Mouse (Mus musculus) neural tube, embryonic 15.5 days (tissue): Measurements from ENCODE around the gene Lrrc75a. TPM values are rescaled to one million over a fixed set of nuclear protein-coding genes. Genes with fewer than 3 reads are reported as not detected.

Experiments used
- ATAC-seq: fragments of 200-750 bp; cut with Nextera tagmentation; 2 replicates; pipeline ENCODE4 v1.8.0; 2017; ENCODE audit warnings: mild to moderate bottlenecking, moderate TSS enrichment, moderate library complexity; ENCODE audit not compliant: low FRiP score
- H3K27ac ChIP-seq: fragments of 300-500 bp; sonication (generic); replicated peaks from 2 replicates; pipeline ENCODE4 v1.5.1; 2015; ENCODE audit warnings: mild to moderate bottlenecking, inconsistent platforms
- H3K27me3 ChIP-seq: fragments of 300-500 bp; sonication (generic); replicated peaks from 2 replicates; pipeline ENCODE4 v1.6.1; 2015; ENCODE audit warnings: inconsistent platforms
- H3K36me3 ChIP-seq: fragments of 300-500 bp; sonication (generic); 2 replicates; pipeline ENCODE4 v1.6.1; 2015; ENCODE audit warnings: inconsistent platforms
- H3K4me1 ChIP-seq: fragments of 300-500 bp; sonication (generic); 2 replicates; pipeline ENCODE4 v1.6.1; 2015; ENCODE audit warnings: inconsistent platforms
- H3K4me2 ChIP-seq: fragments of 300-500 bp; sonication (generic); 2 replicates; pipeline ENCODE4 v1.6.1; 2015; ENCODE audit warnings: inconsistent platforms, mild to moderate bottlenecking, moderate library complexity
- H3K4me3 ChIP-seq: fragments of 300-500 bp; sonication (generic); replicated peaks from 2 replicates; pipeline ENCODE4 v1.5.1; 2015; ENCODE audit warnings: mild to moderate bottlenecking, inconsistent platforms
- H3K9ac ChIP-seq: fragments of 300-500 bp; sonication (generic); replicated peaks from 2 replicates; pipeline ENCODE4 v1.6.1; 2015; ENCODE audit warnings: mild to moderate bottlenecking, inconsistent platforms
- H3K9me3 ChIP-seq: fragments of 300-500 bp; sonication (generic); replicated peaks from 2 replicates; pipeline ENCODE4 v1.6.1; 2016; ENCODE audit warnings: inconsistent platforms
- WGBS: fragments of 180-500 bp; shearing (Covaris S2); methylation state at CpG from one replicate; pipeline ENCODE4 v1.1.7; 2015; ENCODE audit warnings: mixed read lengths; 5-methylcytosine and 5-hydroxymethylcytosine counted together
- polyA plus RNA-seq: library from polyadenylated mRNA; unstranded; fragments of >200 nt; fragmentation: Nextera tagmentation; extraction: Ambion mirVana; gene quantifications from 2 replicates; pipeline ENCODE4 v1.2.1, GENCODE M21; 2015

The Lrrc75a gene
- polyA plus RNA-seq, 1 experiment from 2014 or later = 8.2 TPM

GRCm38 (mm10) chr11:62644602-62645336, 3.6 kb downstream of the Lrrc75a start:
- no peak for ATAC-seq
- H3K36me3 ChIP-seq = no peaks in the 10 kb centered on the region
- H3K4me3 ChIP-seq = no peak overlapping the region
- H3K27me3 ChIP-seq = no peaks in the 10 kb centered on the region
- 96% methylated on average over 5 of the region's 5 CpGs for WGBS
- no peak overlapping the region for H3K4me2 ChIP-seq
- H3K27ac ChIP-seq = no peak overlapping the region
- peaks cover 68% of the 10 kb centered on the region for H3K4me1 ChIP-seq
- no peak overlapping the region for H3K9ac ChIP-seq
- no peaks in the 10 kb centered on the region for H3K9me3 ChIP-seq

DNA sequence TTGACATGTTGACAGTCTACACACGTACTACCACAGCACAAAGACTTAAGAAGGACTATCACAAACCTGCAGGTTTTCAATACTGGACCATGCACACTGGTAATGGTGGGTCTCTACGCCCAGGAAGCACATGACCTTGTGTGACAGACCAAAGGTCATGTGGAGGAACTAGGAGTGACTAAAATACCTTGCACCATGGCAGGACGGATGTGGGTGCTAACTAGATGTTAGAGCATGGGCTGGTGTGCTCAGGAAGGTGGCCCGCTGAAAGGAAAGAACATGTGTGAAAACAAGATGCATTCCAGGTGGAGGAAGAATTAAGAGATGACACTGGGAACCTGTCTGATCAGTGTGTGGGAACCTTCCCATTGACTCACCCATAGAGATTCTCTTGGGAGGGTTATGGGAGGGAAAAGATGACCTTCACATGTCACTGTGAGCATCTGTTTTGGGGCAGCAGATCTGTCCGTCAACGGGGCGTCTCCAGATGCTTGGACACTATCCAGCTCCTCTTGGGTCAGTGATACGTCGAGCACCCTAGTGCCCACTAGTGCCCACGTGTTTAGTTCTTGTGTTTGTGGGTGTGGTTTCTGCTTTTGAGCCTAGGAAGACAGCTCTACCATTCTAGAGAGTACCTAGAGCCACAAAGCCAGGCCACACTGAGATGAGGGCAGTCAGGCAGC, 4.5 kb downstream of the Lrrc75a start:
- H3K27me3 ChIP-seq = no peaks in the 10 kb centered on the region
- H3K9ac ChIP-seq = no peak overlapping the region
- no peaks in the 10 kb centered on the region for H3K36me3 ChIP-seq
- 0 out of 2 replicates have a peak overlapping the region, but pooled peaks have one; percentile 49 for H3K27ac ChIP-seq
- no peaks in the 10 kb centered on the region for H3K9me3 ChIP-seq
- ATAC-seq = no peak
- H3K4me2 ChIP-seq = no peak overlapping the region
- 86% methylated on average over 10 of the region's 10 CpGs for WGBS
- H3K4me3 ChIP-seq = no peak overlapping the region
- peaks cover 61% of the 10 kb centered on the region for H3K4me1 ChIP-seq

DNA sequence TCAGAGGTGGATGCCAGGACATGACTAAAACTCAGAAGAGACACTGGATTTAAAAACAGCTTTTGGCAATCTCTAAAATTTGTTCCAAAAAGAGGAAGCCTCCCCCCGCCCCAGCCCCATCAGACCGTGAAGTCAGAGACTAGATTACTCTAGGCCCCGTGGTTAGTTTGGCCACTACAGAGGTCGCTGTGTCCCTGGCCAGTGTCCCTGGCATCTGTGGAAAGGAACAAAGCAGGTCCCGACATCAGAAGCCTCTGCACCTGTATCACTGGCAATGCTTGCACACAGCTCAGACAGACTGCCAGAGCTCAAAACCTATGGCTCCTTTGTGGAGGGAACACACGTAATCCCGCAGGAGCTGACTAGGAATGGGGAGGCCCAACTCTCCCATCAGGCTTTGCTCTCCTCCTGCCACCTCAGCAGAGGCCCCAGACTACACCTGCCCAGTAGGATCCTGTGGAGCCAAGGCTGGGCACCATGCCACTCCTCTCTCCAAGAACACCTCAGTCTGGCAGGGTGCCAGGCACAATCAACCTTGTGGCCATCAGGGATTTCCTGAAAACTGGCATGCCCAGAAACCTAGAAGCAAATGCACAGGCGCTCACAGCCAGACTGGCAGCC, 5.2 kb downstream of the Lrrc75a start:
- Histone ChIP-seq H3K4me1 (peaks cover 59% of the 10 kb centered on the region), H3K9me3 (no peaks in the 10 kb centered on the region), H3K9ac (no peak overlapping the region), H3K4me3 (no peak overlapping the region), H3K27ac (0 out of 2 replicates have a peak overlapping the region, but pooled peaks have one; percentile 49), H3K4me2 (no peak overlapping the region), H3K36me3 (no peaks in the 10 kb centered on the region), H3K27me3 (no peaks in the 10 kb centered on the region)
- ATAC-seq = no peak
- 70% methylated on average over 8 of the region's 8 CpGs for WGBS

DNA sequence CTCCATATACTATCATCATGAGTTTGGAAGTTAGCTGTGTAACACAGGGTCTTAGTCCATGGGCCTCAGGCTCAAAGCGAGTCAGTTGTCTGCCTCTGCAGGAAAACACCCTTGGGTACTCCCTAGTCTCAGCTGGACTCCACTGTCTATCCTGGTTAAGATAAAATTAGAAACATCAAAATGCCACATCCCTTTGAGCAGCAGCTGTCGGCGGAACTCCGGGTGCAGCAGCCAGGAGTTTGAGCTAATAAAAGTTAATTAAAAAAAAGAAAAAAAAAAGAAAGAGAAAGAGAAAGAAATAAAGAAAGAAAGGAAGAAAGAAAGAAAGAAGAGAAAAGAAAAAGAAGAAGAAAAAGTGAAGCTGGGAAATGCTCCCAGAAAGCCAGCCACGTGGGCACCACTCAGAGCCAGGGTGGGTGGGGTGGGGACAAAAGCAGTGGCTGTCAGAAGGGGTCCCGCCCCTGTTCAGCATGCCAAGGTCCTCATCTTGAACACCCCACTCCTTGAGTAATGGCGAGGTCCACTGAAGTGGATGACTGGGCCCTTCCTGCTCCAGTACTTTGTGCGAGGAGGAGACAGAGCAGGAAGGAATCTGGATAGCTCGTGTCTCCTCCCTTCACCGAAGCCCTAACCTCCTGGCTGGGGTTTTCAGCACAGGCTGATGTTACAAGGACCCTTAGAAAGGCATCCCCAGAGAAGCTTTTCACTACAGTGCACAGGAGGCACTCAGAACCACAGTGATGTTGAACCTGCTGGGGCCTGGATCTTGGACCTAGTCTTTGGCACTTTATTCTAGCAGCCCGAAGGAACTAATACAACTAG, 6.1 kb downstream of the Lrrc75a start:
- Histone ChIP-seq H3K27me3 (no peaks in the 10 kb centered on the region), H3K36me3 (no peaks in the 10 kb centered on the region), H3K4me1 (peaks cover 52% of the 10 kb centered on the region), H3K4me2 (no peak overlapping the region), H3K27ac (no peak overlapping the region), H3K4me3 (no peak overlapping the region), H3K9me3 (no peaks in the 10 kb centered on the region), H3K9ac (no peak overlapping the region)
- WGBS = 47% methylated on average over 11 of the region's 11 CpGs
- no peak for ATAC-seq

DNA sequence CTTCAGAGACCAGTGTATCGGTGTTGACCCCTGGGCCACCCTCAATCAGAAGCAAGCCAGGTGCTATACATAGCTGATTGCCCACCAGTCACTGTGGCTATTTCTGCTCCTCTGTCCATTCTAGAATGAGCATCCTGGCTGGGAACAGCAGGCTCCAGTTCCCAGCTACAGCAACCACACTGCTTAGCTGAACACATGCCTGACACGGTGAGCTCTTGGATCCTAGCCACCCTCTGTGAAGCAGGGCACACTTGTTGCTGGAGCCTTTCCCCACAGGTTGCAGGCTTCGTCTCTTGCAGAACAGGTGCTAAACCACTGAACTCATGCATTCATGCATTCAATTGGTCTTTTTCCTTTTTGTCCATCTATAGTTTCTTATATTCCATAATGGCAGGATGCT, 7.9 kb downstream of the Lrrc75a start:
- 68% methylated on average over 3 of the region's 3 CpGs for WGBS
- peaks cover 41% of the 10 kb centered on the region for H3K4me1 ChIP-seq
- no peak for ATAC-seq
- no peaks in the 10 kb centered on the region for H3K27me3 ChIP-seq
- no peak overlapping the region for H3K27ac ChIP-seq
- no peak overlapping the region for H3K4me2 ChIP-seq
- H3K9me3 ChIP-seq = no peaks in the 10 kb centered on the region
- no peaks in the 10 kb centered on the region for H3K36me3 ChIP-seq
- no peak overlapping the region for H3K9ac ChIP-seq
- H3K4me3 ChIP-seq = no peak overlapping the region

GRCm38 (mm10) chr11:62638402-62638801, 9.9 kb downstream of the Lrrc75a start:
- ATAC-seq = no peak
- H3K27ac ChIP-seq = no peak overlapping the region
- H3K9ac ChIP-seq = no peak overlapping the region
- no peaks in the 10 kb centered on the region for H3K27me3 ChIP-seq
- 88% methylated on average over 4 of the region's 4 CpGs for WGBS
- H3K4me3 ChIP-seq = no peak overlapping the region
- no peaks in the 10 kb centered on the region for H3K36me3 ChIP-seq
- H3K4me2 ChIP-seq = no peak overlapping the region
- no peaks in the 10 kb centered on the region for H3K9me3 ChIP-seq
- H3K4me1 ChIP-seq = peaks cover 27% of the 10 kb centered on the region

GRCm38 (mm10) chr11:62637806-62638205, 10.5 kb downstream of the Lrrc75a start:
- H3K9ac ChIP-seq = no peak overlapping the region
- no peak overlapping the region for H3K27ac ChIP-seq
- no peak overlapping the region for H3K4me2 ChIP-seq
- H3K9me3 ChIP-seq = no peaks in the 10 kb centered on the region
- H3K27me3 ChIP-seq = no peaks in the 10 kb centered on the region
- ATAC-seq = no peak
- H3K4me3 ChIP-seq = no peak overlapping the region
- 90% methylated on average over 6 of the region's 6 CpGs for WGBS
- no peaks in the 10 kb centered on the region for H3K36me3 ChIP-seq
- peaks cover 21% of the 10 kb centered on the region for H3K4me1 ChIP-seq

DNA sequence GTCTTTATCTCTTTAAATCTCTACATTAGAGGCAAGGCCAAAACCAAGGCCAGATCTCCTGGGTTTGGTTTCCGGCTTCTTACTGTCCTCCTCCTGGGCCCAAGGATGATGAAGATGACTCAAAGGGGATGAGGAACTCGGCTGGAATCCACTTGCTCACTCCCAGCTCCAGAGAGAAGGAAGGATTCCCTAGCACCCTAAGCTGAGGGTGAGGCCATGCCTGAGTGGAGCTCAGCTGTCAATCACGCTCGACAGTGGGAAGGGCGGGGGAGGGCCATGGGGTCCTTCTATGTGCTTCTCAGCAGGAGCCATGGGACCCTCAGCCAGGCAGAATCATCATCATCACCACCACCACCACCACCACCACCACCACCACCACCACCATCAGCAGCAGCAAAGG, 10.9 kb downstream of the Lrrc75a start:
- H3K36me3 ChIP-seq = no peaks in the 10 kb centered on the region
- no peak overlapping the region for H3K9ac ChIP-seq
- no peaks in the 10 kb centered on the region for H3K27me3 ChIP-seq
- peaks cover 18% of the 10 kb centered on the region for H3K4me1 ChIP-seq
- ATAC-seq = no peak
- no peak overlapping the region for H3K27ac ChIP-seq
- WGBS = 92% methylated on average over 5 of the region's 5 CpGs
- H3K4me2 ChIP-seq = no peak overlapping the region
- no peaks in the 10 kb centered on the region for H3K9me3 ChIP-seq
- no peak overlapping the region for H3K4me3 ChIP-seq

- H3K4me2 ChIP-seq = no peak overlapping the region
- no peaks in the 10 kb centered on the region for H3K36me3 ChIP-seq
- H3K9ac ChIP-seq = no peak overlapping the region
- no peaks in the 10 kb centered on the region for H3K27me3 ChIP-seq
- no peak for ATAC-seq
- peaks cover 14% of the 10 kb centered on the region for H3K4me1 ChIP-seq
- H3K27ac ChIP-seq = no peak overlapping the region
- H3K4me3 ChIP-seq = no peak overlapping the region
- WGBS = 89% methylated on average over 3 of the region's 3 CpGs
- no peaks in the 10 kb centered on the region for H3K9me3 ChIP-seq
Measured at GRCm38 (mm10) chr11:62636840-62637221, 11.5 kb downstream of the Lrrc75a start.

DNA sequence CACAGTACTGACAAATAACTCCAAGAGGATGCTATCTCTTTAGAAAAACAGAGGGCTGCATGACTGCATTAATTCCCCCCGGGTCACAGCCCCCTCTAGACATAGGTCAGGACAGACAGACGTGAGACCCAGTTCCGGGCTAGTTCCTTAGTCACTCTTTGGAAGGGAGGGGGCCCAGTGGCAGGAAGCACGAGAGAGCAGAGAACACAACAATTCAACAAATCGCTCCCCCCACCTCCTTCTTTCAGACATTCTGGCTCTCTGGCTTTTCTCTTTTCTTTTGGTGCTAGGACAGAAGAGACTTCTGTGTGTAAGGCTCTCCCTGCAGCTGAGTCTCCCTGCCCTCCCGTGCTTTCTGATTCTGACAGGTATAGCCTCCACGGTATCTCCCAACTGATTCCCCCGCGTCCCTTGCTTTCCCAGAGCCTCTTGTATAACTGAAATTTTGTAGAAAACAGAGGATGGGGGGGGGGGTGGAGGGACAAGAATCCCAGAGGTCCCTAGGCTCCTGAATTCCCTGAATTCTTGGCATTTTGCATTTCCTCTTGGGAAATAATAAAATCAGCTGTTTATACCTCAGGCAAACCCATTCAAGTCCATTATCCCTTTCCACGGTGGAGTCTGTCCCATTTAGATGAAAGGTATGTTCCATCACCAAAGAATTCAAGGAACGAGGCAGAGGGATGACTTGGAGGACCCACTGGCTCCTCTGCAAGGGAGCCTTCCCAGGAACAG, 12.1 kb downstream of the Lrrc75a start:
- Histone ChIP-seq H3K27ac (no peak overlapping the region), H3K4me3 (no peak overlapping the region), H3K9ac (no peak overlapping the region), H3K9me3 (no peaks in the 10 kb centered on the region), H3K4me1 (peaks cover 11% of the 10 kb centered on the region), H3K4me2 (no peak overlapping the region), H3K36me3 (no peaks in the 10 kb centered on the region), H3K27me3 (no peaks in the 10 kb centered on the region)
- ATAC-seq = no peak
- WGBS = 69% methylated on average over 11 of the region's 11 CpGs

- H3K27me3 ChIP-seq = no peaks in the 10 kb centered on the region
- peaks cover 19% of the 10 kb centered on the region for H3K4me1 ChIP-seq
- H3K9me3 ChIP-seq = no peaks in the 10 kb centered on the region
- H3K4me3 ChIP-seq = no peak overlapping the region
- H3K36me3 ChIP-seq = no peaks in the 10 kb centered on the region
- H3K9ac ChIP-seq = no peak overlapping the region
- WGBS = 75% methylated on average over 3 of the region's 3 CpGs
- no peak for ATAC-seq
- H3K27ac ChIP-seq = no peak overlapping the region
- no peak overlapping the region for H3K4me2 ChIP-seq
Measured at GRCm38 (mm10) chr11:62635406-62635805, 12.9 kb downstream of the Lrrc75a start.
